Mouse (Mus musculus) left cerebral cortex, adult 11 months (tissue): ENCODE results near the gene Hk1.
A peak's percentile ranks its signal among the peaks of the same experiment; 100 is the strongest.
"Not testable (repeated sequence)": the region's sequence is repeated elsewhere in the genome, so short reads cannot be mapped to it uniquely, and the experiment has no call there.

Experiments
- DNase-seq: peaks from one replicate; pipeline ENCODE4 v3.0.0; 2022; ENCODE audit warnings: low spot score

The Hk1 gene

GRCm38 (mm10) chr10:62340991-62341390 is 38.7 kb downstream of the Hk1 start:
- DNase-seq, result no peak

GRCm38 (mm10) chr10:62340095-62340731 is 39.5 kb downstream of the Hk1 start:
- DNase-seq, result peak; percentile 95

GRCm38 (mm10) chr10:62339211-62340094 is 40.3 kb downstream of the Hk1 start:
- no peak for DNase-seq

GRCm38 (mm10) chr10:62338626-62339025 is 41.1 kb downstream of the Hk1 start:
- DNase-seq, result no peak

GRCm38 (mm10) chr10:62338176-62338575 is 41.5 kb downstream of the Hk1 start:
- DNase-seq, result no peak

- no peak for DNase-seq
Measured at GRCm38 (mm10) chr10:62336601-62337578, 42.8 kb downstream of the Hk1 start.

GRCm38 (mm10) chr10:62335423-62335776 is 44.3 kb downstream of the Hk1 start:
- no peak for DNase-seq

- DNase-seq, result no peak
Measured at GRCm38 (mm10) chr10:62334686-62335422, 44.9 kb downstream of the Hk1 start.

- DNase-seq, result no peak
Measured at GRCm38 (mm10) chr10:62333269-62333668, 46.4 kb downstream of the Hk1 start.

- no peak for DNase-seq
Measured at GRCm38 (mm10) chr10:62332514-62332913, 47.2 kb downstream of the Hk1 start.

GRCm38 (mm10) chr10:62331771-62332170 is 47.9 kb downstream of the Hk1 start:
- no peak for DNase-seq

- no peak for DNase-seq
Measured at GRCm38 (mm10) chr10:62331296-62331695, 48.4 kb downstream of the Hk1 start.

- DNase-seq, result no peak
Measured at GRCm38 (mm10) chr10:62329846-62330245, 49.9 kb downstream of the Hk1 start.

GRCm38 (mm10) chr10:62328886-62329412 is 50.8 kb downstream of the Hk1 start:
- DNase-seq, result no peak

- DNase-seq, result no peak
Measured at GRCm38 (mm10) chr10:62327572-62328317, 52.0 kb downstream of the Hk1 start.

- no peak for DNase-seq
Measured at GRCm38 (mm10) chr10:62326818-62327571, 52.7 kb downstream of the Hk1 start.

GRCm38 (mm10) chr10:62326002-62326401 is 53.7 kb downstream of the Hk1 start:
- no peak for DNase-seq

GRCm38 (mm10) chr10:62322821-62323220 is 56.9 kb downstream of the Hk1 start:
- not testable (repeated sequence) for DNase-seq

GRCm38 (mm10) chr10:62321457-62321856 is 58.3 kb downstream of the Hk1 start:
- no peak for DNase-seq
